Mouse (Mus musculus) B cell, adult 2 months (primary cell): ENCODE results near the gene Ncam1.

Source experiments
- DNase-seq, 2 experiments: peaks; one replicate each; pipeline ENCODE4 v3.0.0; 2022

Ncam1 gene

DNA sequence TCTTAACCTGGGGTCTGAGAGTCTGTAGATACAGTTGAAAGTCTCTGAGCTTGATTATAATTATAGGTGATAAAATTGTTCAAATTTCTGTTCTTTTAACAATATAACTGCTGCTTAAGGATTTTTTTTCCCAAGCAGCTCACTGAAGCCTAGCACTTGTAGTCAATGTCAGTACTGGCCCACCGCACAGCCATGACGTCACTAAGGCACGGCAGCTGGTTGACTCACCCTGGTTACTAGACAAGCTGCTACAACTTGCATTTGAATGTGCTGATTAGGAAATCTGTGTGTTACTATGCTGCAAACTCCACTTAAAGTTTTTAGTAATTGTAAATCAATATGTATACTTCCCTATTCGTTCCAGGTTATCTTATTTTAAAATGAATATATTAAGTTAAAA, 308.1 kb downstream of the Ncam1 start:
- DNase-seq: no peak

DNA sequence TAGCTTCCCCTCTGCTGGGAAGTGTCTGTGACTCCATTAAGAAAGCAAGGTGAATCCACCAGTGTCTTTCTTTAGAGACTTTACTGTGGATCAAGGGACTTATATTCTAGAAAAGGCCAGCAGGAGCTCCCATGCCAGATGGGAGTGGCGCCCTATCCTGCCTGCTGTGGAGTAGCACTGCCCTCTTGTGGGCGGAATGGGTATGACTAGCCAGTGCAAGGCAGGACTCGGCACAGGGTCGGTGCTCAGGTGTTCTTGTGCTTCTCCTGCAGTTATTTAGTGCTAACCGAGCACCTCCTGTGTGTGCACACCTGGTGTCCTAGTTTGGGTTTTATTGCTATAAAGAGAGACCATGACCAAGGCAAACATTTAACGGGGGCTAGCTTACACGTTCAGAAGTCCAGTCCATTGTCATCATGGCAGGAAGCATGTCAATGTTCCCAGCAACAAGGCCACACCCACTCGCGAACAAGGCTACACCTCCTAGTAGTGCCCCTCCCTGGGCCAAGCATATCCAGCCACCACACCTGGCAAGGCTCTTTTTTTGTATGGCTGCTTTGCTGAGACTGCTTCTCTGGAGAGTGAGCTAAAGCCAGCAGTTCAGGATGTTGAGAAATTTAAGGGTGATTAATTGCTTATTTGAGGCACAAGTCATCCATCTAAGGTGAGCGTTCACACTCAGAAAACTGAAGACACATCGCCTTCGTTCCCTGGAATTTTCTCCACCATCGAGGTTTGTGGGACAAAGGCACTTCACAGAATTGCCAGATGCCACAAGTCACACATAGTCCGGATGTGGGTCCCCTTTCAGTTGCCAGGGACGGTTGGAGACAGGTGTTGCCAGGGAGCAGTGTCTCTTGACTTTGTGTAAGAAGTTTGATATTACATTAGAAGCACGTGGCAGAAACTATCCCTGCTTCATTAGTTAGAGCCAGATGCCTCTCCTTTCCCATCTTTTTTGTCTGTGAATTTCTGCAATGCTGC, 309.5 kb downstream of the Ncam1 start:
- peak; percentile 56 to 62 for DNase-seq

DNA sequence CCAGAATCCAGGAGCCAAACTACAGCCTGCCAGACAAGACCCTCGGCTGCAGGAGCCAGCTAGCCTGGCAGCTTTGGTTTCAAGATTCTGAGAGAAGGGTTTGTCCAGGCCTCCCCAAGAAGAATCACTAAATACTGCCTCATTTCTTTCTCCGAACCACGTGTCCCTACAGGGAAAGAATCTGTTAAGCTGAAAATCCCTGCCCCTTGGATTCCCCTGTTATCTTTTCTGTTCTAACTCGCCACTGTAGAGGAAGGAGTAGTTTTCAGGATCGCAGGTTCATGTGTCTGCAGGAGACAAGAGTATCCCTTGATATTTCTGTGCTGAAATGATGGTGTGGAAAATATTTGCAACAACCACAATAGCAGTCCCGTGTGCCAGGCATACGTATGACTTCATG, 310.5 kb downstream of the Ncam1 start:
- DNase-seq: no peak

DNA sequence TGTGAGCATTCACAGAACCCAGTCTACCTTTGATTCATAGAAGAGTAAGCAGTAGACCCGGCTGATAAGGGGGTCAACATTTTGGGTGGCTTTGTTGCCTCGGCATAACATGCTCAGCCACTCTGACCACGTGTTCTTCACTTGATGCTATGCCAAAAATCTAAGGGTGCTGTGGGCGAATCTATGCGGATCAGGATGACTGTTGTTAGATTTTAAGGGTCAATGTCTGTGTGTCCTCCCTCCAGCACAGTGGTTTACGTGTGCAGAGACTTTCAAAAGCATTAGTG, 311.1 kb downstream of the Ncam1 start:
- DNase-seq: no peak

DNA sequence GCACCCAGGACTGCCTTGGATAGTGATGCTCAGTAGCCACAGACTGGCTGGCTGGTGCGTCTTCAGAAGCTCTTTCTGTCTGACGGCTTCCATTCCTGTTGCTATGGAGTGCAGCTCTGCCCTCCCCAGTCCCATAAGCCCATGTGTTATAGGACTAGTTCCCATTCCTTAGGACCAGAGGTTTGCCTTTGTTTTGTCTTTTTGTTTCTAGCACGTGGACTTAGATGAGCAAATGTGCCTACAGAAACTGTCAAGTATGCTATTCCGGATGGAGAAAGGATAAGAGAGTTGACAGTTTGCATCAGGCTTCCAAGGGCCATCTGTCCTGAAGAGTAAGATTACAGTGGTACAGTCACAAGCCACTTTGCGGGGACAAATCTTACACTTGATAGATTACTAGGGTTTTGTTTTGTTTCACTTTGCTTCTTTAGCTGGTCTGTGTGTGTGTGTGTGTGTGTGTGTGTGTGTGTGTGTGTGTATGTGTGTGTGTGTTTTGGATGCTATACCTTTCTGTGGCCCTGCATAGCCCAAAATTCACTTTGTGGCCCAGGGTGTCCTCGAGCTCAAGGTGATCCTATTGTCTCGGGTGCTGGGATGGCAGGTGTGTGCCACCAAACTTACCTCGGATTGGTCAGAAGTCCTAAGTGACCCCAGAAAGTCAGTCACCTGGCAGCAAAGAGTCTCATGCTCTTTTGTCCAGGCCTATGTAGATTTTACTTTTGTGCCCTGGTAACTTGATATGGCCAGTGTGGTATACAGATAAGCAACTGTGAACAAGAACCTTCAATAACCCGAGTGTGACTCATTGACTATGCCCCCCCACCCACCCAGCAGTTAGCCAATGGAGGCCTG, 311.7 kb downstream of the Ncam1 start:
- no peak for DNase-seq

DNA sequence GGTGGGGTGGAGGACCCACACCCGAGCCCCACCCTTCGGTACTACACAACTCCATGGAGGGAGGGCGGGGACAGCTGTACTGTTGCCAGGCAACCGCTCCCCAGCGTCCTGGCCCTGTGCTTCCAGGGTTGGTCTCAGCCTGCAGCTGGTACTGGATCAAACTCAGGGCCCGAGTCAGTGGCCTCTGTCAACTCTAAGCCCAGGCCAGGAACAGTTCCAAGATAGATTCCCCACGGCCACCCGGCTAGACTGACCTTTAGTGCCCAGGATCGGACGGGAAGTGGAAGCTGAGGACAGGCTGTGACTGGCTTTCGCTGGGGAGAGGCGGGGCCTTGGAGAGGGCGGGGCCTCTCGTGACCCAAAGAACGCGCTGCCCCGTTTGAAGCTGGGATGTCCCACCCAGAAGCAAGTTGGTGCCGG, 312.8 kb downstream of the Ncam1 start, which contains the start of gene Ttc12:
Gene Ttc12, minus strand, starts transcription at position 334 of the 420 bp plus-strand sequence.
- peak; percentile 7 to 11 for DNase-seq

DNA sequence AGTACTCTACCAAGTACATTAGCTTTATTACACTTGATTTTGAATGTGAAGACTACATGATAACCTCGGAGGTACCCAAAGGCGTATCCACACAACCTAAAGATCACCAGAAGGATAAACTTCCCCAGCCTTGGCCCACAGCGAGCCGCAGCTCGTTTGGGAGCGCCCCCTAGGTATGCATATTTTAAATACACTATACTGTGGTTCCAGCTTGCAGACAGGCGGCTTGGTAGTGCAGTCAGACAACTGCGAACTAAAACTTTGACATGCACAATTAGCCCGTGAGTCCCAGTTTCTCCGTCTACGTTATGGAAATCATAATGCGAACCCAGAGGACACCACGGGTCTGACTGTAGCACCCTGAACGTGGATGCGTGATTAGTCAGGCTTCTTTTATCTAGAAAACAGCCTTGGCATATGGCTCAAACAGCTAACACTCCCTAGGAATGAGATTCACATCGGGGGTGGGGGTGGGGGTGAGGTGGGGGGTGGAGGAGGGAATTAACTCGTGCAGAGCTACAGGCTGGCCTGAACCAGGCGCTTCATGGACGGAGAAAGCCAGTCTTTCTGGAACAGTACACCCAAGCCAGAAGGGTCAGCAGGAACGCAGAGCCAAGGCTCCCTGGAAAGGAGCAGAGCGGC, 313.4 kb downstream of the Ncam1 start:
- no peak for DNase-seq

DNA sequence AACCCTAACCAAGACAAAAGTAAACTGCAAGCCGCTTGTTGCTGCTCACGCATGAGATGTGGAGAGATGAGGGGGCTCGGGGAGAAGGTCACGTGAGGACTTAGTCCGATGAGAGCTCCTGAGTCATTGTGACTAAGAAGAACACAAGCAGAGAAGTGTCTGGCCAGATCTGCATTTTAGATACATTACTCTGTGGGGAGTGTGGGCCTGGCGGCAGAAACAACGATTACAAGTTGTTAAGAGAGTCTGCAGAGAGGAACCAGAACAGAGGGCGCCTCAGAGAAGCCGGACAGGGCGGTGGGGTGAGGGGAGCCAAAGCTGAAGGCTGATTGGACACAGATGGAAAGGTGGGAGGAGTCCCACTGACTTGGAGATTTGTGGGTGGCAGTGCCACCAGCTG, 315.4 kb downstream of the Ncam1 start:
- DNase-seq: no peak

DNA sequence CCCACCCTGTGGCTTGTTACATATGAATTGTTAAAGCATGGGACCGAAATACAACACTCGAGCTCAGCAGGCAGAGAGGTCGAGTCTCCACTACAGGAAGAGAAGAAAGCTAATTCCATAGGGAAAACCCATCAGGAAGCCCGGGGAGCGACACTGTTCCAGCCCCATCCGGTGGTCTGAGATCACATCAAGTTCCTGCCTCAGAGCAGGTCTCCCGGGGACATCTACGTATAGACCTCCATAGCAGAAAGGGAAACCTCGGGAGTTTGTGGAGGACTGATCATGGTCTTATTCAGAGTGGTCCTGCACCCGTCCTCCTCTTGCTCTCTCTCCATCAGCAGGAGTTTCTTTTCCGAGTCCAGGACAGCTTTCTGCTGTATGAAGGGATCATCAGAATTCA, 326.6 kb downstream of the Ncam1 start:
- no peak for DNase-seq

DNA sequence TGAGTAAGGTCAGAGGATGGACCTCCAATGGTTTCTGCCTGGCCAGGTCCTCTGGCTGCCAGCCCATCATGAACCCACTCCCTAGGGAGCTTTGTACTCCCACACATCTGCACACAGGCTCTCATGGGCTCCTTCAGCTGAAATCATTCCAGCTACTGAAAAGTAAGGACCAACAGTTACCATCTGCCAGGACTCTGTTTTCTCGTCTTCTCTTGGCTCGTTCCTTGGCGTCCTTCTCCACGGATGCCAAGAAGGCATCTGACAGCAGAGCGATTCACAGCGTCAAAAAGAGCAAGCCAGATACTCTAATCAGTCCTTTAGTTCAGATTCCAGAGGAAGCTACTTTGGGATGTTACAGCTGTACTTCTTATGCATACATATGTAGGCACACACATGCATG, 327.8 kb downstream of the Ncam1 start:
- DNase-seq: no peak

DNA sequence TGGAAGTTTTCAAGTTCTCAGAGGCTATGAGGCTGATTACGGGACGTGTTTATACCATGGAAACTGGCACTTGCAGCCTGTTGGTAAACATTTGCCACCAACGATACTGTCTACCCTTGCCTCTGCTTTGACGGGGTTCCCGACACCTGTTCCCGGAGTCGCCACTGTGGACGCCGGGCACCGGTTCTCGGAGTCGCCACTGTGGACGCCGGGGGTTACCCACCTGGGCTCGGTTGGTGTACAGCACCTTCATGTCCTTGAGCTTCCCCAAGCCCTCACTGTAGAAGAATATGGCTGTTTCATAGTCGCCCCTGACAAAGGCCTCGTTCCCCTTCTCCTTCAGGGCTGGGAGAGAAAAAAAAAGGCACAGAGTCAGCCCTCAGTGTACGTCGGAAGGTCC, 328.7 kb downstream of the Ncam1 start:
- no peak for DNase-seq

DNA sequence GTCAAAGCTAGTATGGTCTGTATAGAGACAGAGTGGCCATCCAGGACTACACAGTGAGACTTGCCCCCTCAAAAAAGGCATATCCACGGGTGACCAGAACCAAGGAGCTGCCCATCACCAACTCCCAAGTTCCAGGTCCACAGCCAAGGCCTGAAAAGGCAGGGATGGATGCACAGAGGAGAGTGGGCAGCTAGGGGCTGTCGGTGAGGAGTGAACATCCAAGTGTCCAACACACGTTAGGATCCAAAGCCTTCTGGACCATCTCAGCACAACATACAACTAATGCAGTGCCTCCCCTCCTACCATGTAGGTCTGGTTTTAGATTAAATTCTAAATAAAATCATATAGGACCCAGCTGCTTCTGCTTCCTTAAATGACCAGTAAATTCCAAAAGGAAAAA, 342.6 kb downstream of the Ncam1 start:
- DNase-seq: no peak

DNA sequence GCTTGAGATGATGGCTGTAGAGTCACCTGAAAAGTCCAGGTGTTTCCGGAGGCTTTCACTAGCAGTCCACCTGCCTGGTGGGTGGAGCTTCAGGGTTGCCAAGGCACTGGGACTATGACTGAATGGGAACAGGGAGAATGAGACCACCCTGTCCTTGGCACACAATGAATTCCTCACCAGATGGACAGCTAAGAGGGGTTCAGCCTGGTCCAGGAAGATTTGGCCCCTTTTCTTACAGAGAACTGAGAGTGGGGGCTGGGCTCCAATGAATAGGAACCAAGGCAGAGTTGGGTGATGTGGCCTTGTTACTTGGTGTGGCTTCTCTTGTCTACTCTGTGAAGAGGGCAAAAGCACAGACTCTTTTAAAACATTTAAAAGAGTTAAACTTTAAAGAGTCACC, 346.3 kb downstream of the Ncam1 start:
- no peak for DNase-seq
